Mouse (Mus musculus): ENCODE results near the gene Hist1h4h. TPM values are rescaled to one million over a fixed set of nuclear protein-coding genes. Genes with fewer than 3 reads are reported as not detected.
"Not testable (repeated sequence)": the region's sequence is repeated elsewhere in the genome, so short reads cannot be mapped to it uniquely, and the experiment has no call there.

Hist1h4h gene
- polyA plus RNA-seq, 1 experiment from 2014 or later, result 5.7 TPM

DNA sequence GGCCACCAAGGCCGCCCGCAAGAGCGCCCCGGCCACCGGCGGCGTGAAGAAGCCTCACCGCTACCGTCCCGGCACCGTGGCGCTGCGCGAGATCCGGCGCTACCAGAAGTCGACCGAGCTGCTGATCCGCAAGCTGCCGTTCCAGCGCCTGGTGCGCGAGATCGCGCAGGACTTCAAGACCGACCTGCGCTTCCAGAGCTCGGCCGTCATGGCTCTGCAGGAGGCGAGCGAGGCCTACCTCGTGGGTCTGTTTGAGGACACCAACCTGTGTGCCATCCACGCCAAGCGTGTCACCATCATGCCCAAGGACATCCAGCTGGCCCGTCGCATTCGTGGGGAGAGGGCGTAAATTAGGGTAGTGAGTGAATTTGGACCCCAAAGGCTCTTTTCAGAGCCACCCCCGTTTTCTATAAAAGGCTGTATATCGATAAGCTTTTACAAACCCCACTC, 45.0 kb downstream of the Hist1h4h start:
- peak overlapping the region; percentile 90 for H3K27ac ChIP-seq (ENCODE audit: low read length)
- ATAC-seq (ENCODE audit: insufficient read depth, low FRiP score), result not testable (repeated sequence)
- 0% methylated on average over 8 of the region's 40 CpGs for WGBS

DNA sequence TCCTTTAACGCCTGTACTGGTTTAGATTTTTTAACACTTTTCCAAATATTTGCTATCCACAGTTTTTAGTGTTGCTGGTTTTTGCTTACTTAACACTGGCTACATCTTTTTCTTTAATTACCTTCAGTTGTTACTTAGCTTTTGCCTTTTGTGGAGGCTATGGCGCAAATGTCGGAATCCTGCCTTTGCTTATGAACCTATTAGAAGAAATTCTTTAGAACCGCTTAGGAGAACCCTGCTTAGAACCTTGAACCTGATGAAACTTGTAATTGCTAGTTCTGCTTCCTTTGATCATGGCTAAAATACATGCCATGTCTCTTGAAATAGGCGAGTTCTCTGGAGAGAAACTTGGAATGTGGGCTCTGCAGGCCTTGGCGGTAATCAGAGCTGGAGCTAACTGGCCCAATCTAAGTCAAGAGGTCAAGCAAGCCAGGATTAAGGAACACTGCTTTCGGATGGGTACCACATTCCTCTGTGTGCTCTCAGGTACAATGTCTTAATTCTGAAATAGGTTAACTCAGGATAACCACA, 45.6 kb downstream of the Hist1h4h start:
- Histone ChIP-seq H3K36me3 (ENCODE audit: control insufficient read depth, insufficient read depth, low read length) (no peaks in the 10 kb centered on the region), H3K4me3 (replicated peaks; ENCODE audit: low read length) (peak overlapping the region; percentile 52), H3K4me1 (ENCODE audit: control insufficient read depth, insufficient read depth, low read length) (peaks cover 32% of the 10 kb centered on the region), H3K4me2 (ENCODE audit: low read depth, low read length) (peak overlapping the region; percentile 78), H3K27me3 (ENCODE audit: control insufficient read depth, insufficient read depth, low read length) (no peaks in the 10 kb centered on the region), H3K9ac (ENCODE audit: low read length) (peak overlapping the region; percentile 64), H3K27ac (ENCODE audit: low read length) (peak overlapping the region; percentile 90), H3K9me3 (replicated peaks; ENCODE audit: control insufficient read depth, low read length) (no peaks in the 10 kb centered on the region)
- 8% methylated on average over 7 of the region's 7 CpGs for WGBS
- no peak for ATAC-seq (ENCODE audit: insufficient read depth, low FRiP score)

More for the DNA sequence above, 45.0 kb downstream of the Hist1h4h start:
- not testable (repeated sequence) for H3K36me3 ChIP-seq (ENCODE audit: control insufficient read depth, insufficient read depth, low read length); H3K9me3 ChIP-seq (replicated peaks; ENCODE audit: control insufficient read depth, low read length); H3K27me3 ChIP-seq (ENCODE audit: control insufficient read depth, insufficient read depth, low read length)
- peaks cover 30% of the 10 kb centered on the region for H3K4me1 ChIP-seq (ENCODE audit: control insufficient read depth, insufficient read depth, low read length)
- H3K9ac ChIP-seq (ENCODE audit: low read length), result peak overlapping the region; percentile 64
- H3K4me3 ChIP-seq (replicated peaks; ENCODE audit: low read length), result peak overlapping the region; percentile 52
- peak overlapping the region; percentile 78 for H3K4me2 ChIP-seq (ENCODE audit: low read depth, low read length)

DNA sequence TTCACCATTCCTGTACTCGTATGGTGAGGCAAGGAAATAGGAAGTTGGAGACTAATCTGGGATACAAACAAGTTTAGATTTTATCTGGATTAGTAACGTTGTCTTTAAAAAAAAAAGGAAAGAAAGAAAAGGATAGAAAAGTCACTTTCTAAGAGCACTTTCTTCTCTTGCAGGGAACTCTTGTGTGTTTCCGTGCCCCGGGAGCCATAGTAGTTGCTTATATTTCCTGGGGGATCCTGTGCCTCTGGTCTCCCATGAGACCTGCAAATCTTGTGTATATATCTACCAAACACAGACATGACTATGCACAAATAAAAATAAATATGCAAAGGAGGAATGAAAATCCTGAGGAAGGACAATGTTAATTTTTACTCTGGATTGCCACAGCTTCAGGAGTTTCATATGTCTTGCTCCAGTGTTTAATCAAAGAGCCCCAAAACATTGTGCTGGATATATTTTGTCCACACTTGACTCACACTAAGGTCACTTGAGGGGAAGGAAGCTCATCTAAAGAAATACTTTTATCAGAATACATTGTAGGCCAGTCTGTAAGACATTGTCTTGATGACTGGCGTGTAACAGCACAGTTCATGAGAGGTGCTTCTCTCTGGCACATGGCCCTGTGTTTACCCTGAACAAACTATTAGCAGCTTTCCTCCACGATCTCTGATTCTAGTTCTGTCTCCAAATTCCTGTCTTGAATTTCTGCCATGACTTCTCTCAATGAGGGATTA, 46.2 kb downstream of the Hist1h4h start:
- Histone ChIP-seq H3K27me3 (ENCODE audit: control insufficient read depth, insufficient read depth, low read length) (no peaks in the 10 kb centered on the region), H3K4me3 (replicated peaks; ENCODE audit: low read length) (peak overlapping the region; percentile 52), H3K27ac (ENCODE audit: low read length) (peak overlapping the region; percentile 90), H3K4me1 (ENCODE audit: control insufficient read depth, insufficient read depth, low read length) (peaks cover 32% of the 10 kb centered on the region), H3K36me3 (ENCODE audit: control insufficient read depth, insufficient read depth, low read length) (no peaks in the 10 kb centered on the region), H3K4me2 (ENCODE audit: low read depth, low read length) (peak overlapping the region; percentile 78), H3K9me3 (replicated peaks; ENCODE audit: control insufficient read depth, low read length) (no peaks in the 10 kb centered on the region), H3K9ac (ENCODE audit: low read length) (peak overlapping the region; percentile 64)
- no peak for ATAC-seq (ENCODE audit: insufficient read depth, low FRiP score)
- WGBS, result 24% methylated on average over 6 of the region's 6 CpGs

DNA sequence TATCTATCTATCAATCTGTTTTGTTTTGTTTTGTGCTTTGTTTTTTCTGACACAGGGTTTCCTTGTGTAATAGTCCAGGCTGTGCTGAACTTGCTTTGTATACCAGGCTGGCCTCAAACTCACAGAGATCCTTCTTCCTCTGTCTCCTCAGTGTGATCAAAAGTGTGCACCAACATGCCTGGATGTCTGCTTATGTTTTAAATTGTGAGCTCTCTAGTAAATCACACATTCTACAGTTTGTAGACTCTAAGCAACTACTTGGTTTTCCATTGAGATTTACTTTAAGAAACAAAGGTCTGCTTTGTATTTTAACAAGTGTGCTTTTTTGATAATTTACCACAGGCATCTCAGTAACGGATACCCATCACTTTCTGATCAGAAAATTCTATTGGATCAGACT, 47.0 kb downstream of the Hist1h4h start:
- H3K9me3 ChIP-seq (replicated peaks; ENCODE audit: control insufficient read depth, low read length), result no peaks in the 10 kb centered on the region
- peaks cover 33% of the 10 kb centered on the region for H3K4me1 ChIP-seq (ENCODE audit: control insufficient read depth, insufficient read depth, low read length)
- H3K27me3 ChIP-seq (ENCODE audit: control insufficient read depth, insufficient read depth, low read length), result no peaks in the 10 kb centered on the region
- no peak overlapping the region for H3K27ac ChIP-seq (ENCODE audit: low read length)
- no peak for ATAC-seq (ENCODE audit: insufficient read depth, low FRiP score)
- no peak overlapping the region for H3K9ac ChIP-seq (ENCODE audit: low read length)
- H3K4me3 ChIP-seq (replicated peaks; ENCODE audit: low read length), result no peak overlapping the region
- 96% methylated on average over 1 of the region's 1 CpGs for WGBS
- H3K4me2 ChIP-seq (ENCODE audit: low read depth, low read length), result no peak overlapping the region
- no peaks in the 10 kb centered on the region for H3K36me3 ChIP-seq (ENCODE audit: control insufficient read depth, insufficient read depth, low read length)

Small RNAs within 50 kb of the gene (microRNA-seq; reads per million reads assigned to microRNA genes)
- gene Gm44297 (not detected), gene Gm44359 (not detected), gene Gm44394 (not detected), gene n-TStga1 (1.2 reads per million)

Other genes starting within 250 kb of the Hist1h4h start
- 36.9 and 38.3 TPM in 2 replicates for gene Zfp322a, start 161.8 kb upstream of the Hist1h4h start, polyA plus RNA-seq (2015; fragmentation: Nextera tagmentation; extraction: Ambion mirVana)
- 10.3 and 11.4 TPM in 2 replicates for gene Abt1, start 107.2 kb upstream of the Hist1h4h start, polyA plus RNA-seq (2015; fragmentation: Nextera tagmentation; extraction: Ambion mirVana)
- gene Btn1a1, start 65.1 kb upstream of the Hist1h4h start, polyA plus RNA-seq (2015; fragmentation: Nextera tagmentation; extraction: Ambion mirVana), result 0.21 and 0.22 TPM in 2 replicates
- 0.14 and 0.28 TPM in 2 replicates for gene Btn2a2, start 42.2 kb upstream of the Hist1h4h start, polyA plus RNA-seq (2015; fragmentation: Nextera tagmentation; extraction: Ambion mirVana)
- 0.74 and 3.1 TPM in 2 replicates for gene Hist1h2af, start 2.9 kb downstream of the Hist1h4h start, polyA plus RNA-seq (2015; fragmentation: Nextera tagmentation; extraction: Ambion mirVana)
- 4.7 and 6.1 TPM in 2 replicates for gene Hist1h3g, start 4.4 kb downstream of the Hist1h4h start, polyA plus RNA-seq (2015; fragmentation: Nextera tagmentation; extraction: Ambion mirVana)
- 1.1 and 1.4 TPM in 2 replicates for gene Hist1h2bh, start 12.3 kb downstream of the Hist1h4h start, polyA plus RNA-seq (2015; fragmentation: Nextera tagmentation; extraction: Ambion mirVana)
- 0.81 and 0.90 TPM in 2 replicates for gene Hist1h3f, start 13.0 kb downstream of the Hist1h4h start, polyA plus RNA-seq (2015; fragmentation: Nextera tagmentation; extraction: Ambion mirVana)
- 1.6 TPM in 1 of 2 replicates, not detected in the other for gene Hist1h4f, start 20.6 kb downstream of the Hist1h4h start, polyA plus RNA-seq (2015; fragmentation: Nextera tagmentation; extraction: Ambion mirVana)
- 0.67 and 0.93 TPM in 2 replicates for gene Hist1h1d, start 22.2 kb downstream of the Hist1h4h start, polyA plus RNA-seq (2015; fragmentation: Nextera tagmentation; extraction: Ambion mirVana)
- gene Hist1h3e, start 31.3 kb downstream of the Hist1h4h start, polyA plus RNA-seq (2015; fragmentation: Nextera tagmentation; extraction: Ambion mirVana), result 2.8 and 3.6 TPM in 2 replicates
- 34.0 and 56.1 TPM in 2 replicates for gene Hist1h2ae, start 40.2 kb downstream of the Hist1h4h start, polyA plus RNA-seq (2015; fragmentation: Nextera tagmentation; extraction: Ambion mirVana)
- gene Hist1h2bg, start 40.3 kb downstream of the Hist1h4h start, polyA plus RNA-seq (2015; fragmentation: Nextera tagmentation; extraction: Ambion mirVana), result 16.8 and 17.5 TPM in 2 replicates
- 1.7 and 3.0 TPM in 2 replicates for gene Hist1h2bf, start 43.1 kb downstream of the Hist1h4h start, polyA plus RNA-seq (2015; fragmentation: Nextera tagmentation; extraction: Ambion mirVana)
- gene Hist1h2ad, start 43.3 kb downstream of the Hist1h4h start, polyA plus RNA-seq (2015; fragmentation: Nextera tagmentation; extraction: Ambion mirVana), result 2.5 TPM in 2 replicates
- 6.3 and 6.5 TPM in 2 replicates for gene Hist1h3d, start 44.7 kb downstream of the Hist1h4h start, polyA plus RNA-seq (2015; fragmentation: Nextera tagmentation; extraction: Ambion mirVana)
- gene Hist1h4d, start 50.5 kb downstream of the Hist1h4h start, polyA plus RNA-seq (2015; fragmentation: Nextera tagmentation; extraction: Ambion mirVana), result 60.7 and 86.3 TPM in 2 replicates
- gene Hist1h2be, start 90.1 kb downstream of the Hist1h4h start, polyA plus RNA-seq (2015; fragmentation: Nextera tagmentation; extraction: Ambion mirVana), result 2.8 and 3.0 TPM in 2 replicates
- gene Hist1h1e, start 91.5 kb downstream of the Hist1h4h start, polyA plus RNA-seq (2015; fragmentation: Nextera tagmentation; extraction: Ambion mirVana), result 11.3 and 16.6 TPM in 2 replicates
- gene Hist1h2ac, start 152.9 kb downstream of the Hist1h4h start, polyA plus RNA-seq (2015; fragmentation: Nextera tagmentation; extraction: Ambion mirVana), result 1.7 TPM in 2 replicates
- gene Hist1h2bc, start 153.1 kb downstream of the Hist1h4h start, polyA plus RNA-seq (2015; fragmentation: Nextera tagmentation; extraction: Ambion mirVana), result 101 and 102 TPM in 2 replicates
- 0.14 TPM in 1 of 2 replicates, not detected in the other for gene Hist1h1t, start 164.8 kb downstream of the Hist1h4h start, polyA plus RNA-seq (2015; fragmentation: Nextera tagmentation; extraction: Ambion mirVana)
- gene Hist1h4c, start 167.4 kb downstream of the Hist1h4h start, polyA plus RNA-seq (2015; fragmentation: Nextera tagmentation; extraction: Ambion mirVana), result 4.5 and 4.8 TPM in 2 replicates
- gene Hfe, start 179.8 kb downstream of the Hist1h4h start, polyA plus RNA-seq (2015; fragmentation: Nextera tagmentation; extraction: Ambion mirVana), result 8.8 and 9.6 TPM in 2 replicates
- 53.4 and 58.0 TPM in 2 replicates for gene Hist1h1c, start 207.8 kb downstream of the Hist1h4h start, polyA plus RNA-seq (2015; fragmentation: Nextera tagmentation; extraction: Ambion mirVana)
- 3.1 and 3.7 TPM in 2 replicates for gene Hist1h3c, start 214.6 kb downstream of the Hist1h4h start, polyA plus RNA-seq (2015; fragmentation: Nextera tagmentation; extraction: Ambion mirVana)
- 1.00 and 2.9 TPM in 2 replicates for gene Hist1h2bb, start 215.7 kb downstream of the Hist1h4h start, polyA plus RNA-seq (2015; fragmentation: Nextera tagmentation; extraction: Ambion mirVana)
- gene Hist1h2ab, start 220.1 kb downstream of the Hist1h4h start, polyA plus RNA-seq (2015; fragmentation: Nextera tagmentation; extraction: Ambion mirVana), result 16.2 and 26.2 TPM in 2 replicates
- 7.0 and 7.5 TPM in 2 replicates for gene Hist1h3b, start 221.2 kb downstream of the Hist1h4h start, polyA plus RNA-seq (2015; fragmentation: Nextera tagmentation; extraction: Ambion mirVana)
- 1.2 and 3.7 TPM in 2 replicates for gene Hist1h4b, start 226.0 kb downstream of the Hist1h4h start, polyA plus RNA-seq (2015; fragmentation: Nextera tagmentation; extraction: Ambion mirVana)
- 0.28 and 1.5 TPM in 2 replicates for gene Hist1h4a, start 230.2 kb downstream of the Hist1h4h start, polyA plus RNA-seq (2015; fragmentation: Nextera tagmentation; extraction: Ambion mirVana)
- 2.0 and 3.5 TPM in 2 replicates for gene Hist1h3a, start 231.3 kb downstream of the Hist1h4h start, polyA plus RNA-seq (2015; fragmentation: Nextera tagmentation; extraction: Ambion mirVana)
- gene Hist1h1a, start 232.6 kb downstream of the Hist1h4h start, polyA plus RNA-seq (2015; fragmentation: Nextera tagmentation; extraction: Ambion mirVana), result 1.3 TPM in 2 replicates
- gene Trim38, start 238.9 kb downstream of the Hist1h4h start, polyA plus RNA-seq (2015; fragmentation: Nextera tagmentation; extraction: Ambion mirVana), result not detected in 2 replicates